Mouse (Mus musculus): Measurements from ENCODE around the gene Pla2g4c.

Gene Pla2g4c

GRCm38 (mm10) chr7:13355943-13356342 lies 31.5 kb downstream of the Pla2g4c start:
- no peak for DNase-seq (ENCODE audit: low read depth in 2 of 2, low spot score in 2 of 2)

DNA sequence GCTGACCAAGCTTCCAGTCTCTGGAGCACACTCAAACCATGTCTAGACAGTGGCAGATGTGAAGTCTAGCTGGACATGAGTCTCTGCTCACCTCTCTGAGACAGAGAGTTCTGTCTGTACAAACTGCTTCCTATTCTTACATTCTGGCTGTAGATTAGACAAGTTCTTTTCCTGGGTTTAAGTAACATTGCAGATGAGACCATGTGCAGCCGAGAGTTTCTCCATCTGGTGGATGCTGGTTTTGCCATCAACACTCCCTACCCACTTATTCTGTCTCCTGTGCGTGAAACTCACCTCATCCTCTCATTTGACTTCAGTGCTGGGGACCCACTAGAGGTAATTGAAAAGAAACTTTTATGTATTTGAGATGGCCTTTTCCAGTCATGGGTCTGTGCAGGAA lies 56.1 kb downstream of the Pla2g4c start:
- no peak for DNase-seq (ENCODE audit: low read depth in 2 of 2, low spot score in 2 of 2)

- DNase-seq (ENCODE audit: low read depth in 2 of 2, low spot score in 2 of 2): no peak
Measured at GRCm38 (mm10) chr7:13397832-13398231, 73.4 kb downstream of the Pla2g4c start, which contains the start of gene Cabp5. Gene Cabp5, plus strand, starts transcription at chr7:13398132.
